Mouse (Mus musculus) cerebellum, postnatal 4 days (tissue): ENCODE measurements around the gene Gm28043.
A peak's percentile ranks its signal among the peaks of the same experiment; 100 is the strongest.
"Not testable (repeated sequence)": the region's sequence is repeated elsewhere in the genome, so short reads cannot be mapped to it uniquely, and the experiment has no call there.

Experiments used
- DNase-seq, 2 experiments: peaks; one replicate each; pipeline ENCODE4 v3.0.0; 2022; ENCODE audit warnings: low spot score in 2 of 2, mixed read lengths in 1 of 2

The Gm28043 gene

DNA sequence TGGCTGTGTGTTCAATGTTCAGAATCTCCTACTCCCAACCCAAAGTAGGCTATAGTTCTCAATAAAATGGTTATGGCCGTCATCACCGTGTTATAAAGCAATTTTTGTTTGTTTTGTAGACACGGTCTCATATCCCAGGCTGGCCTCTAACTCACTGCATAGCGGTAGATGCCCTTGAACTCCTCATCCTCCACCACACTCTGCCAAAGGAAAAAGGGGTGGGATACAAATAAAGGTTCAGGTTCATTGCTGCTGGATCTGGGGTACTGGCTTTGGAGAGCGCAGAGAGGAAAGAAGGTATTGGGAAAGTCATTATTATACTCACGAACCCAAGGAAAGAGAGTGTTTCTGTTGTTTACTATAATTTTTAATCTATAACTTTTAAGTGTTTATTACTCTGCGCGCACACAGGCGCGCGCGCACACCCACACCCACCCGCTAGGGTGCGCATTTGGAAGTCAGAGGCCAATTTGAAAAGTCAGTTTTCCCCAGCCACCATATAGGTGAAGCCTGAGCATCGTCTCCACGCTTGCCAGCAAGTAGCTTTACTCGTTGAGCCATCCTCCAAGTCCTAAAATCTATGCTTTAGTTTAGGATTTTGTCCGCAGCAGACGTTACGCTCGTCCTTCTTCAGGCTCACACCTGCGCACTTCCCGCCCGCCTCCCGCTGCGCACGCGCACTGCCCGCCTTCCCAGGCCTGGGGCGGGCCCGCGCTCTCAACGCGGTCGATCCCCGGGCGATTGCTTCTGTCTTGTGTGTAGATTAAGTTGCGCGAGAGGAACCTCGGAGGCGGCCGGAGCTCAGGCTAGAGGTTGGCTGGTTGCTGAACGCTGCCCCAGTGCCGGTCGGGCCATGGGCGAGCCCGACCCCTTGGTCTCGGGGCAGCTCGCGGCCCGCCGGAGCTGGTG, at the start of gene Gm28043, which contains the start of gene Rnf8:
Gm28043 (plus strand) TSS at position 762 of the 909 bp plus-strand sequence.
Rnf8 (plus strand) TSS at position 676 of the 909 bp plus-strand sequence.
- DNase-seq, result peak; percentile 85 to 94

DNA sequence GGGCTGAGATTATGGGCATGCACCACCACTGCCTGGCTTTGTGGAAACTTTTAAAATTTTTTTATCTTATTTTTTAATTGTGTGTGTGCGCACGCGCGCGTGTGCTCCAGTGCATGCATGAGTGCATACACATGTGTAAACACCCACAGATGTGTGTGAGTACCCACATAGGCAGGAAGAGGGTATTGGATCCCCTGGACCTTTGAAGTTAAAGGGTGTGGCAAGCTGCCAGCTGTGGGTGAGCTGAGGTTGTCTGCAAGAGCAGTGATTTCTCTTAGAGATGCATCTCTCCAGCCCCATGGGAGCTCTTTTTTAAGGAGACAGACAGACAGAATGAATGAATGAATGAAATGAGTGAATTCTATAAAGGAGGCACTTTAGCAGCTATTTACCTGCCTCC, 49.2 kb upstream of the Gm28043 start:
- DNase-seq, result no peak

DNA sequence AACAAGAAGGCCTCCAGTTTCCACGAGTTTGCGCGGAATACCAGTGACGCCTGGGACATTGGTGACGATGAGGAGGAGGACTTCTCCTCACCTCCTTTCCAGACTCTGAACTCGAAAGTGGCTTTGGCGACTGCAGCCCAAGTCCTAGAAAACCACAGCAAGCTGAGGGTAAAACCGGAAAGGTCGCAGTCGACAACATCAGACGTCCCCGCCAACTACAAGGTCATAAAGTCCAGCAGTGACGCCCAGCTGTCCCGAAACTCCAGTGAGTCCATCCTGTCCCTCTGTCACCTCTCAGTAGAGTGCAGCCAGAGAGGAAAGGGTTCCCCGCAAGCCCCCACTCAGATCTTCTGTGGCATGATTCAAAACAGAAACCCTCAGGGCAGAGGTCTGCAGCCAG, 46.2 kb upstream of the Gm28043 start:
- DNase-seq, result no peak

DNA sequence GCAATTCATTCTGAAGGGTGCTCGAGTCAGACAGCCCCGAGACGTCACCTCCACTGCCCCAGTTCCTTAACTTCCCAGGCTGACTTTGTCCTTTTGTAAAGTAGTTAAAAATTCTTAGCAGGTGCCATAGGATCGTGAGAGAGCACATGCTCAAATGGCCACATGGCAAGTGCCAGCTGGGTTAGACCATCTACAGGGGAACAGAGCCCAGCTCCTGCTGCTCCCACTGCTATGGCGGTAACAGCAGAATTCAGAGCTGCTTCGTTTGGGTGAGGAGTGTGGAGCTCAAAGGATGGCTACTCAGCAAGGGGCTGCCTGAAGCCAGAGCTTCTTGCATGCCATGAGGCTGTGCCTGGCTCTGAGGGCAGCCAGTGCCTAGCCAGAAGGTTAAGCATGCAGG, 44.8 kb upstream of the Gm28043 start:
- DNase-seq, result no peak

DNA sequence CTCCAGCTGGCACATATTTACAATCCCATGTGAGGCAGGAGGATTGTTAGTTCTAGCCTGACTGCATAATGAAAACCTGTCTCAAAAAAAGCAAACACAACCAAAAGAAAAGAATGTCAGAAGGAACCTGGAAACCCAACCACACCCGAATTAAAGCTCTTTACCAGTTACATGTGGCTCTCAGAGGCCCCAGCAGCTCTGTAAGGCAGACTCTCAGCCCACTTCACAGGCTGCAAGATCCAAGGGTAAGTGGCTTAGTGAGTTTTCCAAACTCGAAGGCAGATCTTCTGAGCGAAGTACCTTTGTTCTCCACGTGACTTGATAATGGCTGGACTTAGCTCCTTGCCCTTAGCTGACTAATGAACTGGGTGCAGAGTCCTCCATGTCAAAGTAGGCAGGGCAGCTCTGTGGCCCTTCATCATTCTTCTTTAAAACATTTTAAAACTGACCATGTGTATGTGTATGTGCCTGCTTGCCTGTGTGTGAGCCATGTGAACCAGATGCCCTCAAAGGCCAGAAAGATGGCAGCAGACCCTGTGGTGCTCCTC, 35.0 kb upstream of the Gm28043 start:
- no peak for DNase-seq

DNA sequence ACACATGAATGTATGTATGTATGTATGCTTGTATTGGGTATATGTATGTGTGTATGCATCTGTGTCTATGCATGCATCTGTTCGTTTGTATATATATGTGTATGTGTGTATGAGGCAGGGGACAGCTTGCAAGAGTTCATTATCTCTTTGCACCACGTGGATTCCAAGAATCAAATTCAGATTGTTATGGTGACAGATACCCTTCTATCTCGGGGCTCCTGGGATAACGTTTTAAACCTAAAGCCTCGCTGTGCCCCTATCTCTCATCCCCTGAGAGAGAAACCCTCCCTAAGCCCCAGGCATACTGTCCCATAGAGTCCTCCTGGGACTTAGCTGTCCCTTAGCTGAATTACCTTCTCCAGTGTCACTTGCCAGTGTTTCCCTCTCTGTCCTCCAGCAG, 31.1 kb upstream of the Gm28043 start:
- no peak for DNase-seq

DNA sequence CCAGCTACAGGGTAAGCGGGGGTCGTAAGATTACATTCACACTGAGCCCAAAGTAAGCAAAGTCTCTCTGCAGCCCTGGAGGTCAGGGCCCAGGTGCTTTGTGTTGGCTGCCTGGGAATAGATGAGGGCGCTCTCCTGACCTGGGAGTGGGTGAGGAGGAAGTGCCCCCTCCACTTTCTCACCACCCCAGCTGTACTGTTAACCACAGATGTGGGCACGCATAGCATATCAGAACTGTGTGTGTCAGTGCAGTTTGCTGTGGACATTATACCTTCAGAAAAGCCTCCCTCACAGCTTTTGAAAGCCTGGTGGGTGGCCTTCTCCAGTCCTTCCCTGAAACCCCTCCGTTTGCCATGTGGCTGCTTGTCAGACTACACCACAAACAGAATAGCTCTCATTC, 30.4 kb upstream of the Gm28043 start:
- no peak for DNase-seq

DNA sequence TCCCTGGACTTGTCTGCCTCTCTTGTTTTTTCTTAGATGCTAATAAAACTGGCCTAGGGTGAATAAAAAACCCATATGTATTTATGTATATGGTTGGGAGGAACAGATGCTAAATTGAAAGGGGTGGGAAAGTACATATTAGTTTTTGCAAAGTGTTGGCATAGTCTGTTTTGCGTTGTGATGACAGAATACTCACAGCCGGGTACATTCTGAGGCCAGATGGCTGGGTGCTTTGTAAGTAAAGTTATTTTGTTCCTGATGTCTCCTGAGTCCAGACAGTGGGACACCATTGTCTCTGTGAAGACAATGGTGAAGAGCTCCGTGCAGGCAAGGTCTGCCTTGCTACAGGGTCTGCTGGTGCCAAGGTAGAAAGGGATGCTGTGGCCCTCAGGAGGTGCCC, 29.9 kb upstream of the Gm28043 start:
- DNase-seq, result no peak

DNA sequence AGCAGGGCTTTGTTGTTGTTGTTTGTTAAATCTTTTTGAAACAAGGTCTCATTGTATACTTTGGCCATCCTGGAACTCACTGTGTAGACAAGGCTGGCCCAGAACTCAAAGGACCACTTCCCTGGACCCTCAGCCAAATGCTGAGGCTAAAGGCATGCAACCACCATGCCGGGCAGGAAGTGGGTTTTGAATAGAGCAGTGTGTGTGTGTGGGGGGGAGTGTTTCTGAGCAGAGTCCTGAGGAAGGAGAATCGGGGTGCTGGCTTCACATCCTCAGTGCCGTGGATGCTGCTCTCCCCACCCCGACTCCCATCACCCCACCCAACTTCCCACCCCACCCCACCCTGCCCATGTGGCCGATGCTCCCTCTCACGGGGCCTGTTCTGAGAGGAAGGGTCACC, 29.2 kb upstream of the Gm28043 start:
- DNase-seq, result no peak

DNA sequence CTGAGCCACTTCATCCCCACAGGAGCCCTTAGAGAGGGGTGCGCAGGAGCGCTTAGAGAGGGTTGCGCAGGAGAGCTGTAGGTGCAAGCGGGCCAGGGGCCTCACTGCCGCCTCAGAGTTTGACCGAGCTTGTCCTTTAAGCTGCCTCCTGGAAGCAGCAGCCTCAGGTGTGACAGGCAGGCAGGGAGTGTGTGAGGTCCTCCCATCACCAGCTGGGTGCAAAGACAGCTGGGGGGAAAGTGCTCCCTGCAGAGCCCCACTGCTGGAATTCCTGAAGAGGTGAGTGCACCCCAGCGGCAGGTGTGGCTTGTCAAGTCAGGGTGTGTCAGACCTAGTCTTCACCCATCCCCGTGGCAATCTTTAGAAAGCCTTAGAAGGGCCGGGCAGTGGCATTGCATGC, 27.8 kb upstream of the Gm28043 start:
- no peak for DNase-seq

DNA sequence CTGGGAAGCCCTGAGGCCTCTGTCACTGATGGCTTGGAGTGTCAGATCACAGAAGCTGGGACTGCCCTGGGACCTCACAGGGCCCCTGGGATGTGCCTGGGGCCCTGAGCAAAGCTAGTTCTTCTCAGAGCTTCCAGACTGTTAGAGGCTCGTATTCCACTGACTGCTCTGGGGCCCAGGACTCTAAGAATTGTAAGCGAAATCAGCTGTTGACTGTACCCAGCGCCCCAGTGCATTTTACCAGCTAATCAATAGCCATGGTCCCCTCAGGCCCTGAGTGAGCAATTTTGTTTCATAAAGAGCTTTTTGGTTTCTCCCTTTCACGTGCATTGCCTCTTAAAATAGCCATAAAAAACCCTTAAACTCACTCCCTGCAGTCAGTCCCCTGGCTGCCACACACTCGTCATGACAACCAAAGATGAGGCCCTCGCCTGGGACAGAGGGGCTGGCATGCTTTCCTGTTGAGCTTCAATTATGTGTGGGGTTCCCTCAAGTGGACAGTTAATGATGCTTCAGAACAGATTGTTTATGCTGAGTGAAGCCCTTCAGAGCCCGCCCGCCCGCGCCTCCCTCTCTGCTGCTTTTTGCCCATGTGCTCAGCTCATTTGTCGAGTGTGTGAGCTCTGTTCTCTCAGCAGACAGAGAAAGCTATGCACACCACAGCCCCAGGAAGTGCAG, 25.3 kb upstream of the Gm28043 start:
- DNase-seq, result peak in 1 of 2 experiments; percentile 35

DNA sequence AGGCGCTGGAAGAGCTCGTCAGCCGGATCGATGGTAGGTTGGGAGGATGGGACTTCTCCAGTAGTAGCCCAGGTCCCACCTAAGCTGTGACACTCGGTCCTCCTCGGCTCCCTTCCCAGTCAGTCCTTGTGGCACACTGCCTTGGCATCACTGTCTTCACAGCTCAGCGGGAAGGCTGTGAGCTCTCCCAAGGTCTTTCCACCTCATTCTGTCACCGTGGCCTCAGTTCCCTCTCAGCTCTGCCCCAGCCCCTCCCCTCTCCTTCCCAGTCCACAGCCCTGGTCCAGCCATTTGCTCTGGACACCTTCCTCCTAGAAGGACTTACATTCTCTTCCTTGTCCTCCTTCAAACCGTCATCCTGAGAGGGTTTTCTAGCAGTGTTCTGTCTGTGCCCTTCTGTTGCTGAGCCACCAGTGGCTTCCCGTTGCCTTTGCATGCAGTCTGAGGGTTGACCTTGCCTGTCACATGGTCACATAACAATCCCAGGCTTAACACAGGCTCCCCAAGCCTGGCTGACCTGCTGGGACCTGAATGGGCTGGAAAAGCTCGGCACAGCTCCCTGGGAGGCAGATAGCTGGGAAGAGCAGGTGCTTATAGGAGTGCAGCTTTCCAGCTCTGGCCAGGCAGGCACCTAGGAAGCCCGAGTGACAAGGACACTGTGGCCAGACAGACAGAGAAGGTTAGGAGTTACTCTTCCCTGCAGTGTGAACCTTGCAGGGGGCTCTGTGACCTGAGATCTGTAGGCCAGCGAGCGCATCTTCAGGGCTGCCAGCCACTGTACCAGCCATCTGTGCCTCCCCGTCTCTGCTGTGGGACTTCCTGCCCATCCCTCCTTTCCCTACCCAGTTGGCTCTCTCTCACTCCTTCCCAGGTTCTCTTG, 18.5 kb upstream of the Gm28043 start:
- no peak for DNase-seq

DNA sequence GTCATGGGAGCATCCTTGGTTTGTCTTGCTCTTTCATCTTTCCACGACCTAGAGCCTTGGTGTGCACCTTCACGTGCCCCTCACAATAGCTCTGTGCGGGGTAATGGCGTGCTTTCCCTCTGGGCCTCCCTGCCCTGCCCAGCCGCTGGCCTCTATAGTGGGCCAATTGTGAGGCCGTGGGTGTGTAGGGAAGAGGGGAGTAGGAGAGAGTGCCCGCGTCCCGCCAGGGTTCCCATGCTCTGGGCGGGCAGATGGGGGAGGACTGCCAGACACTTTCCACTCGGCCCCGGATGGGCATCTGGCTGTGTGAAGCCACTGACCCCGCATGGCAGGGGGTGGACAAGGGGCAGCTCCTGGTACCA, 17.9 kb upstream of the Gm28043 start:
- no peak for DNase-seq

DNA sequence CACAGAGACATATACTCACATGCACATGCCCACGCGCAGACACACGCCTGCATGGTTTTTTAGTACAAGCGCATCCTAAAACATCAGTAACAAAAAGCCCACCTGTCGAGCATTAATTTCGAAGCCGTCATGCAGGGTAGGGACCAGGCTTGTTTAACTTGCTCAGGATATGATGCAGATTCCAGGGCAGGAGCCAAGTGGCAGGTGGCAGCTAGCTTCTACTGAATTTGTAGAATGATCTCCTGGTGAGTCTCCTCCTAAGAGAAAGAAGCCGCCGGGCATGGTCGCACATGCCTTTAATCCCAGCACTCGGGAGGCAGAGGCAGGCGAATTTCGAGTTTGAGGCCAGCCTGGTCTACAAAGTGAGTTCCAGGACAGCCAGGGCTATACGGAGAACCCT, 15.6 kb upstream of the Gm28043 start:
- DNase-seq, result no peak

DNA sequence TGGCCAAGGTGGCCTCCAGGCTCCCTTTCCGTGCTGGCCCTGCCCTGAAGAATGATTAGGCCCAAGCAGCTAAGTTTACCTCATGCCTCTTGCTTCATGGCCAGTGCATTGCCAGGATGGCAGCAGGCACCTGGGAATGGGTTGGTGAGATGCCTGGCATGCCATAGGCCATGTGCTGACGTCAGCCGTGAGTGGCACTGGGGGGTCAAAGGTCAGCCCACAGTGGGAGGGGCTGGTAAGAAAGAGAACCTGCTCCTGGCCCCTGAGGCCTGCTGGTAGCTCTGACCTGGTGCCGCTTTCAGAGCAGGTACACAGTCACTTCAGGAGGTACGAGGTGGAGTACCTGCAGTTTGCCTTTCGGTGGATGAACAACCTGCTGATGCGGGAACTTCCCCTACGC, 15.1 kb upstream of the Gm28043 start:
- DNase-seq, result no peak

DNA sequence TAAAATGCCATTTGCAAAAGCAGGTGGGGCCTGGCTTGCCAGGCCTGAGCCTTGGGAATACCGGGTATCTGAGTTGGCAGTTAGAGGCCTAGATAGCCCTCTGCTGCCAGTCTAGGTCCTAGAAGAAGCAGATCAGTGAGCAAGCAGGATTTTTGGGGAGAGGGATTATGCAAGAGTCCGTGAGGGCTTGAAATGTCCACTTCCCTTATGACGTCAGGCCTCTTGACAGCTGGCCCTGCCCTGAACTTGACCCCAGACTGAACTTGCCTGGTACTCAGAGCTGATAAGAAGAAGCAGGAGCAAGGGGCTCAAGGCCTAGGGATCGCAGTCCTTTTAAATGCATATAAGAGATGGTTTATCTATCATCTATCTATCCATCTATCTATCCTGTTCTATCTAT, 13.3 kb upstream of the Gm28043 start:
- DNase-seq, result no peak

DNA sequence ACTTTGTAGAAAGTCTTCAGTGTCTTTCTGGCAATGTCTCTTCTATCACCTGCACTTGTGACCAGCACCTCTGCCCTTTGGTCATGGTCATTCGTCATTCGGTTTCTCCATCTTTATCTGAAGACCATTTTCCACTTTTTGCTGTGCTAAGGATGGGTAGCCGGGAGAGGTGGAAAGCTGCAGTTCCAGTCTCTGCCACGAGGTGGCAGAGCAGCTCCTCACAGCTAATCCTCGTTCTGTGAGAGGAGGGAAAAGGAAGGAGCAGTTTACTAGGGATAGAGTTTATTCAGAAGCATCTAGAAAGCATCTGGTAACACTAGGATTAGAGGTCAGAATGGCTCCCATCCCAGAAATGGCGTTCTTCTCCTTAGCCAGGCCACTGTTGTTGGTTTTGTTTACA, 11.4 kb upstream of the Gm28043 start:
- peak; percentile 83 to 90 for DNase-seq

DNA sequence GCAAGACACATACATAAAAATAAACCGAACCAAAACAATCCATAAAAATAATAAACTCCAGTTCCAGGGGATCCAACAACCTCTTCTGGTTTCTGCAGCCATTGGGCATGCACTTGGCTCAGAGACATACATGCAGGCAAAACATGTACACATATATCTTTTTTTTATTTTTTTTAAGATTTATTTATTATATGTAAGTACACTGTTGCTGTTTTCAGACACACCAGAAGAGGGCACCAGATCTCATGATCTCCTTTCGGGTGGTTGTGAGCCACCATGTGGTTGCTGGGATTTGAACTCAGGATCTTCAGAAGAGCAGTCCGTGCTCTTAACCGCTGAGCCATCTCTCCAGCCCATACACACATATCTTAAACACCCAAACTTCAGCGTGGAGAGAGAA, 1.2 kb upstream of the Gm28043 start:
- DNase-seq, result not testable (repeated sequence)

DNA sequence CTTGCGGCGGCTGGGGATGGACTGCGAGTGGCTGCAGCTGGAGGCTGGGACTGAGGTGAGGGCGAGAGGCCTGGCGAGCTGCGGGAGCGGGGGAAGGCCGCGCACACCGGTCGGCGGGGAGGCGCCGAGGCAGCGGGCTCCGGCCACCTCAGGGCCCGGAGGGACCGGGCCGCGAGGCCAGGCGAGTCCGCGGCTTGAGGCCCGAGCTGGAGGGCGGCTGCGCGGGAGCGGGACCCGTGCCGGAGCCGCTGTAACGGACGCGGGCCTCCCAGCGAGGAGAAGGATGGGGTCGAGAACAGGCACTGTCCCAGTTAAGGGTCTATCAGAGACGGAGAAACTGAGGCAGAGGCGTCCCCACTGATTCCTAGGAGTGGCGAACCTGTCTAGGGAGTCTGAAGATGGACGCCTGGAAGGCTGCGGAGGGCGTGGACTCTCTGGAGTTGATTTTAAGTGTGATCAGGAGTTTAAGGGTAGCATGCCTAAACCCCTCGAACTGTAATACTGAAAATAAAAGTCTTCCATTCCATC, 412 bp downstream of the Gm28043 start:
- DNase-seq, result no peak

DNA sequence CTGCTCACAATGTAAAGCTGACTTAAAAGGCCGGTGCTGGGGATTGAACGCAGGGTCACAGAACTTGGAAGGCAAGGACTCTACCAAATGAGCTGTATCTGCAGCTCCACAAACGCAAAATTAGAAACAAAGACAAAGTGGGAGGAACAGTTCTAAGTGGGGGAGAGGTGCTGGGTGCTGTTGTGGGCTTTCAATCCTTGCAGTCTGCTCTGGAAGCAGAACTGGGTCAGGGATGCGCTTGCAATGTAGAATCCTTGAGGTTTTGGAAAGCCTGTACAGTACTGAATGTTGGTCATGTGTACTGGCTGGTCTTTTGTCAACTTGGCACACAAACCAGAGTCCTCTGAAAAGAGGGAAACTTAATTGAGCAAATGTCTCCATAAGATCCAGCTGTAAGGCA, 940 bp downstream of the Gm28043 start:
- no peak for DNase-seq

DNA sequence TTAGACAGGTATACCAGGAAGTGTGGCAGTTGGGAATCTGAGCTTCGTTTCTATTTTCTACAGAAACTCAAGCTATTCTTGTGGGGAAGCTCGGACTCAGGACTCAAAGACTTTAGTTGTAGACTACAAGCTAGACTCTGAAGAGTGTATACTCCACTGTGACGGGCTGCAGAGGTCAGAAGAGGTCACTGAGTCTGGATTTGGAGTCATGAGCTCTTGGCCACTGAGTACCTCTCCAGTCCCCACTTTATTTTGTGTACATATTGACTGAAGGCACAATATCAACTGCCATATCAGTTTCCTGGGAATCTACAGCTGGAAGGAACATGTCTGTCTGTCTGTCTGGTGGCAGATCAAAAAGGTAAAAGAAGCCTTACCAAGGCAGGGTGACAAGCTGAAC, 4.6 kb downstream of the Gm28043 start:
- DNase-seq, result no peak

DNA sequence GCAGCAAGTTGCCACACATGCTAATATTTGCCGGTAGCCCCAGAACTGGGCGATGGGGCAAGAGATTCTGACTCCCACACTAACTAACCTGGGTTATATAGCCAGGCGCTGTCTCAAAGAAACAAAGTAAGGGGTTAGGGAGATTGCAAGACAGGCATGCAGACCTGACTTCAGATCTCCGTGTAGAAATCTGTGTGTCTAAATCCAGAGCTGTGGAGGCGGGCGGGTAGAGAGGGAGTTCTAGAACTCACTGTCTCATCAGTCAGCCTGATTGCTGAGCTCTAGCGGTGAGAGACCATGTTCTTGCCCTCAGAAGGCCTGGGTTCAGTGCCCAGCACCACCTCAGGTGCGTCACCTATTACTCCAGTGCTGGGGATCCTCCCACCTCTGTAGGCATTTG, 8.8 kb downstream of the Gm28043 start:
- no peak for DNase-seq
